Mouse (Mus musculus) midbrain, embryonic 12.5 days (tissue): ENCODE results near the gene Ms4a14. TPM values are rescaled to one million over a fixed set of nuclear protein-coding genes. Genes with fewer than 3 reads are reported as not detected.
"Not testable (repeated sequence)": the region's sequence is repeated elsewhere in the genome, so short reads cannot be mapped to it uniquely, and the experiment has no call there.

ENCODE experiments used
- ATAC-seq: fragments of 200-750 bp; cut with Nextera tagmentation; 2 replicates; pipeline ENCODE4 v1.8.0; 2017; ENCODE audit warnings: low read depth, moderate TSS enrichment, moderate library complexity; ENCODE audit not compliant: low FRiP score
- H3K27ac ChIP-seq: fragments of 300-500 bp; sonication (generic); replicated peaks from 2 replicates; pipeline ENCODE4 v1.5.1; 2016; ENCODE audit warnings: mild to moderate bottlenecking
- H3K27me3 ChIP-seq: fragments of 300-500 bp; sonication (generic); 2 replicates; pipeline ENCODE4 v1.6.1; 2016; ENCODE audit warnings: mild to moderate bottlenecking
- H3K36me3 ChIP-seq: fragments of 300-500 bp; sonication (generic); 2 replicates; pipeline ENCODE4 v1.6.1; 2016
- H3K4me1 ChIP-seq: fragments of 300-500 bp; sonication (generic); 2 replicates; pipeline ENCODE4 v1.6.1; 2016
- H3K4me2 ChIP-seq: fragments of 300-500 bp; sonication (generic); replicated peaks from 2 replicates; pipeline ENCODE4 v1.6.1; 2016; ENCODE audit warnings: mild to moderate bottlenecking, moderate library complexity
- H3K4me3 ChIP-seq: fragments of 300-500 bp; sonication (generic); 2 replicates; pipeline ENCODE4 v1.5.1; 2016; ENCODE audit warnings: mild to moderate bottlenecking
- H3K9ac ChIP-seq: fragments of 300-500 bp; sonication (generic); replicated peaks from 2 replicates; pipeline ENCODE4 v1.6.1; 2016; ENCODE audit warnings: mild to moderate bottlenecking, moderate library complexity
- H3K9me3 ChIP-seq: fragments of 300-500 bp; sonication (generic); 2 replicates; pipeline ENCODE4 v1.6.1; 2016; ENCODE audit warnings: mild to moderate bottlenecking
- WGBS: fragments of 180-500 bp; shearing (Covaris S2); methylation state at CpG from one replicate; pipeline ENCODE4 v1.1.7; 2016; 5-methylcytosine and 5-hydroxymethylcytosine counted together
- polyA plus RNA-seq: library from polyadenylated mRNA; unstranded; fragments of >200 nt; fragmentation: Nextera tagmentation; extraction: Ambion mirVana; gene quantifications from 2 replicates; pipeline ENCODE4 v1.2.1, GENCODE M21; 2016

Ms4a14 gene
- polyA plus RNA-seq, result 0.04 TPM in 1 of 2 replicates, not detected in the other

GRCm38 (mm10) chr19:11314354-11314753, at the start of gene Ms4a14:
TSS of gene Ms4a14 (minus strand) at chr19:11314454.
- Histone ChIP-seq H3K4me3 (no peak within 1 kb of the TSS), H3K4me1 (no peaks in the 10 kb centered on the region), H3K27me3 (no peaks in the 10 kb centered on the region), H3K9ac (no peak within 1 kb of the TSS), H3K36me3 (no peaks in the 10 kb centered on the region), H3K4me2 (no peak within 1 kb of the TSS), H3K9me3 (no peaks in the 10 kb centered on the region), H3K27ac (no peak within 1 kb of the TSS)
- WGBS, result 85% methylated on average over 1 of the region's 1 CpGs
- ATAC-seq, result no peak

- no peaks in the 10 kb centered on the region for H3K27me3 ChIP-seq
- ATAC-seq, result no peak
- H3K4me2 ChIP-seq, result no peak overlapping the region
- H3K9ac ChIP-seq, result no peak overlapping the region
- no peaks in the 10 kb centered on the region for H3K4me1 ChIP-seq
- H3K4me3 ChIP-seq, result no peak overlapping the region
- no peak overlapping the region for H3K27ac ChIP-seq
- no peaks in the 10 kb centered on the region for H3K9me3 ChIP-seq
- no peaks in the 10 kb centered on the region for H3K36me3 ChIP-seq
Observed at GRCm38 (mm10) chr19:11362002-11362401, 47.7 kb upstream of the Ms4a14 start.

- 67% methylated on average over 3 of the region's 3 CpGs for WGBS
- H3K4me2 ChIP-seq, result no peak overlapping the region
- no peaks in the 10 kb centered on the region for H3K27me3 ChIP-seq
- ATAC-seq, result no peak
- H3K4me3 ChIP-seq, result no peak overlapping the region
- H3K9me3 ChIP-seq, result no peaks in the 10 kb centered on the region
- no peak overlapping the region for H3K27ac ChIP-seq
- no peaks in the 10 kb centered on the region for H3K4me1 ChIP-seq
- H3K36me3 ChIP-seq, result no peaks in the 10 kb centered on the region
- no peak overlapping the region for H3K9ac ChIP-seq
Observed at GRCm38 (mm10) chr19:11360106-11360505, 45.9 kb upstream of the Ms4a14 start.

- H3K9me3 ChIP-seq, result no peaks in the 10 kb centered on the region
- H3K4me2 ChIP-seq, result no peak overlapping the region
- H3K4me1 ChIP-seq, result no peaks in the 10 kb centered on the region
- H3K36me3 ChIP-seq, result no peaks in the 10 kb centered on the region
- H3K9ac ChIP-seq, result no peak overlapping the region
- ATAC-seq, result no peak
- no peak overlapping the region for H3K27ac ChIP-seq
- WGBS, result 85% methylated on average over 7 of the region's 7 CpGs
- H3K27me3 ChIP-seq, result no peaks in the 10 kb centered on the region
- H3K4me3 ChIP-seq, result no peak overlapping the region
Observed at GRCm38 (mm10) chr19:11355730-11356129, 41.5 kb upstream of the Ms4a14 start.

GRCm38 (mm10) chr19:11351878-11352277, 37.6 kb upstream of the Ms4a14 start:
- ATAC-seq, result no peak
- H3K27me3 ChIP-seq, result no peaks in the 10 kb centered on the region
- no peak overlapping the region for H3K4me2 ChIP-seq
- no peak overlapping the region for H3K9ac ChIP-seq
- no peak overlapping the region for H3K27ac ChIP-seq
- no peaks in the 10 kb centered on the region for H3K4me1 ChIP-seq
- no peaks in the 10 kb centered on the region for H3K36me3 ChIP-seq
- 53% methylated on average over 3 of the region's 3 CpGs for WGBS
- H3K4me3 ChIP-seq, result no peak overlapping the region
- no peaks in the 10 kb centered on the region for H3K9me3 ChIP-seq

GRCm38 (mm10) chr19:11349698-11350481, 35.6 kb upstream of the Ms4a14 start:
- H3K4me1 ChIP-seq, result no peaks in the 10 kb centered on the region
- ATAC-seq, result no peak
- H3K27ac ChIP-seq, result no peak overlapping the region
- no peaks in the 10 kb centered on the region for H3K36me3 ChIP-seq
- H3K27me3 ChIP-seq, result no peaks in the 10 kb centered on the region
- no peaks in the 10 kb centered on the region for H3K9me3 ChIP-seq
- H3K9ac ChIP-seq, result no peak overlapping the region
- H3K4me2 ChIP-seq, result no peak overlapping the region
- H3K4me3 ChIP-seq, result no peak overlapping the region
- WGBS, result 66% methylated on average over 7 of the region's 7 CpGs

- no peaks in the 10 kb centered on the region for H3K4me1 ChIP-seq
Observed at GRCm38 (mm10) chr19:11343992-11344391, 29.7 kb upstream of the Ms4a14 start.

GRCm38 (mm10) chr19:11343147-11343546, 28.9 kb upstream of the Ms4a14 start:
- no peak overlapping the region for H3K9ac ChIP-seq
- ATAC-seq, result no peak
- no peaks in the 10 kb centered on the region for H3K4me1 ChIP-seq
- no peaks in the 10 kb centered on the region for H3K36me3 ChIP-seq
- H3K4me2 ChIP-seq, result no peak overlapping the region
- no peaks in the 10 kb centered on the region for H3K9me3 ChIP-seq
- no peak overlapping the region for H3K4me3 ChIP-seq
- H3K27me3 ChIP-seq, result no peaks in the 10 kb centered on the region
- H3K27ac ChIP-seq, result no peak overlapping the region

More at GRCm38 (mm10) chr19:11343992-11344391, 29.7 kb upstream of the Ms4a14 start:
- no peak overlapping the region for H3K27ac ChIP-seq
- H3K9me3 ChIP-seq, result no peaks in the 10 kb centered on the region
- H3K36me3 ChIP-seq, result no peaks in the 10 kb centered on the region
- H3K4me3 ChIP-seq, result no peak overlapping the region
- no peaks in the 10 kb centered on the region for H3K27me3 ChIP-seq
- H3K9ac ChIP-seq, result no peak overlapping the region
- ATAC-seq, result no peak
- no peak overlapping the region for H3K4me2 ChIP-seq

GRCm38 (mm10) chr19:11335932-11336331, 21.7 kb upstream of the Ms4a14 start, which contains the start of gene Ms4a7:
TSS of gene Ms4a7 (minus strand) at chr19:11336146.
- H3K36me3 ChIP-seq, result no peaks in the 10 kb centered on the region
- WGBS, result 89% methylated on average over 6 of the region's 6 CpGs
- H3K4me1 ChIP-seq, result no peaks in the 10 kb centered on the region
- H3K9me3 ChIP-seq, result no peaks in the 10 kb centered on the region
- H3K27me3 ChIP-seq, result no peaks in the 10 kb centered on the region
- H3K9ac ChIP-seq, result no peak within 1 kb of the TSS
- no peak within 1 kb of the TSS for H3K4me2 ChIP-seq
- no peak within 1 kb of the TSS for H3K27ac ChIP-seq
- no peak for ATAC-seq
- H3K4me3 ChIP-seq, result no peak within 1 kb of the TSS

GRCm38 (mm10) chr19:11321123-11321522, 6.9 kb upstream of the Ms4a14 start:
- no peaks in the 10 kb centered on the region for H3K36me3 ChIP-seq
- no peaks in the 10 kb centered on the region for H3K4me1 ChIP-seq
- 88% methylated on average over 1 of the region's 1 CpGs for WGBS
- no peak overlapping the region for H3K4me2 ChIP-seq
- no peak overlapping the region for H3K9ac ChIP-seq
- H3K27ac ChIP-seq, result no peak overlapping the region
- no peak for ATAC-seq
- H3K27me3 ChIP-seq, result no peaks in the 10 kb centered on the region
- H3K4me3 ChIP-seq, result no peak overlapping the region
- H3K9me3 ChIP-seq, result no peaks in the 10 kb centered on the region

GRCm38 (mm10) chr19:11316786-11317185, 2.5 kb upstream of the Ms4a14 start:
- WGBS, result 88% methylated on average over 4 of the region's 4 CpGs
- no peak overlapping the region for H3K9ac ChIP-seq
- no peaks in the 10 kb centered on the region for H3K36me3 ChIP-seq
- no peaks in the 10 kb centered on the region for H3K27me3 ChIP-seq
- no peaks in the 10 kb centered on the region for H3K4me1 ChIP-seq
- no peak overlapping the region for H3K27ac ChIP-seq
- no peak for ATAC-seq
- no peaks in the 10 kb centered on the region for H3K9me3 ChIP-seq
- H3K4me2 ChIP-seq, result no peak overlapping the region
- H3K4me3 ChIP-seq, result no peak overlapping the region

GRCm38 (mm10) chr19:11308888-11309287, 5.4 kb downstream of the Ms4a14 start:
- Histone ChIP-seq H3K4me2 (no peak overlapping the region), H3K9me3 (no peaks in the 10 kb centered on the region), H3K27me3 (no peaks in the 10 kb centered on the region), H3K36me3 (no peaks in the 10 kb centered on the region), H3K4me1 (no peaks in the 10 kb centered on the region), H3K27ac (no peak overlapping the region), H3K9ac (no peak overlapping the region), H3K4me3 (no peak overlapping the region)
- ATAC-seq, result no peak

GRCm38 (mm10) chr19:11299529-11299928, 14.7 kb downstream of the Ms4a14 start:
- H3K9ac ChIP-seq, H3K36me3 ChIP-seq, H3K4me3 ChIP-seq, H3K9me3 ChIP-seq, H3K4me2 ChIP-seq, H3K27me3 ChIP-seq, H3K27ac ChIP-seq, ATAC-seq, H3K4me1 ChIP-seq: not testable (repeated sequence)
- WGBS, result 36% methylated on average over 4 of the region's 4 CpGs
